Mouse (Mus musculus) hindbrain, embryonic 10.5 days (tissue): ENCODE measurements at regions not wholly inside any gene's neighbourhood (a gene's known extent, or its start where the extent isn't known, plus 50 kb on each side); places are given as distances from the start of the nearest gene placed in this dataset.

ENCODE experiments used
- DNase-seq: peaks from one replicate; pipeline ENCODE4 v3.0.0-alpha.2; 2017; ENCODE audit warnings: low spot score
- H3K27ac ChIP-seq: fragments of 300-500 bp; sonication (generic); 2 replicates; pipeline ENCODE4 v1.5.1; 2016; ENCODE audit warnings: mild to moderate bottlenecking, moderate library complexity
- H3K27me3 ChIP-seq: fragments of 300-500 bp; sonication (generic); 2 replicates; pipeline ENCODE4 v1.6.1; 2016; ENCODE audit warnings: mild to moderate bottlenecking; ENCODE audit not compliant: poor library complexity, insufficient read depth, severe bottlenecking
- H3K36me3 ChIP-seq: fragments of 300-500 bp; sonication (generic); 2 replicates; pipeline ENCODE4 v1.6.1; 2016; ENCODE audit warnings: mild to moderate bottlenecking, moderate library complexity
- H3K4me1 ChIP-seq: fragments of 300-500 bp; sonication (generic); replicated peaks from 2 replicates; pipeline ENCODE4 v1.6.1; 2016; ENCODE audit warnings: mild to moderate bottlenecking
- H3K4me3 ChIP-seq: fragments of 300-500 bp; sonication (generic); 2 replicates; pipeline ENCODE4 v1.5.1; 2016; ENCODE audit warnings: mild to moderate bottlenecking, moderate library complexity
- H3K9me3 ChIP-seq: fragments of 300-500 bp; sonication (generic); 2 replicates; pipeline ENCODE4 v1.6.1; 2016; ENCODE audit warnings: mild to moderate bottlenecking, moderate library complexity
- WGBS: fragments of 180-500 bp; shearing (Covaris S2); methylation state at CpG from one replicate; pipeline ENCODE4 v1.1.7; 2016; 5-methylcytosine and 5-hydroxymethylcytosine counted together

DNA sequence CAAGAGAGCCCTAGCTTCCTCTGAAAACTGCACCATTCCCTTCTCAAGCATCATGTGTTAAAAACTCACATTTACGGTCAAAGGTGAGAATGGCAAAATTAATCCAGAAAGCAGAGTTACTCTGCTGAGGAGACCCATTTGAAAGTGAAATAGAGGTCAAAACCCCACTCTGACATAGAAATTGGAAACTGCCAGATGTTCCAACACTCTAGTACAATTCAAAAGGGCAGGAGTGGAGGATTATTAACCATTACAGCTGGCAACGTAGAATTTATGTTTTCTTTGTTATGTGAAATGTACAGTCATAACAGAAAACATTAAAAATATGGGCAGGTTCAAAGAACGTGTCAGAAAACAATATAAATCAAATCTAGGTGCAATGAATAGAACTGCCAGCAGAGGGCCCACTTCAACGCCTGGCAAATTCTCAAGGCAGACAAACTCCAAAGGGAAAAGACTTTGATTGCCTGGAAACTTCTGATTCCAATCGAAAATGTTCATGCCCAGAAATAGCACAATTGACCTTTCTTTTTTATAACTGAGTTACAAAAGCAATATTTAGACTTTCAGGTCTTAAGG lies 54.2 kb upstream of the Rfpl4b start:
- 28% methylated on average over 5 of the region's 5 CpGs for WGBS
- H3K4me3 ChIP-seq, result no peak overlapping the region
- no peaks in the 10 kb centered on the region for H3K36me3 ChIP-seq
- no peaks in the 10 kb centered on the region for H3K9me3 ChIP-seq
- no peaks in the 10 kb centered on the region; the same call in 1 of the 2 replicates for H3K4me1 ChIP-seq
- peak; percentile 44 for DNase-seq
- H3K27me3 ChIP-seq, result no peaks in the 10 kb centered on the region
- no peak overlapping the region for H3K27ac ChIP-seq

DNA sequence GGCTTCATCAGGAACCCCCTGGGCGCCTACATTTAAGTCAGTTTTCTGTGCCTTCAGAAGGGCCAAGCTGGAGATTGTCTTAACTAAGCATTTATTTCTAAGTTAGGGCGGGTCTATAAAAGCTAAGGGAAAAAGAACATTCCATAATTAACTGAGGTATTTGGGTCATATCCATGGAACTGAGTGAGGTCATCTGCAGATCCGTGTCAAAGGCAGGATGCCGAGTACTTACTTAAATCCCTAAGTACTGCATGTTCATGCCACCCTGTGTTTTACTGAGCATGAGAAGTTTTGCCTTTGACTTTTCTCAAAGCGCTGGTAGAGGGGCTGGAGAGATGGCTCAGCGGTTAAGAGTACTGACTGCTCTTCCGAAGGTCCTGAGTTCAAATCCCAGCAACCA lies 57.7 kb upstream of the Rfpl4b start:
- Histone ChIP-seq H3K4me3 (no peak overlapping the region), H3K4me1 (peaks cover 5% of the 10 kb centered on the region), H3K9me3 (no peaks in the 10 kb centered on the region), H3K27me3 (no peaks in the 10 kb centered on the region), H3K36me3 (no peaks in the 10 kb centered on the region), H3K27ac (no peak overlapping the region)
- 92% methylated on average over 7 of the region's 7 CpGs for WGBS
- DNase-seq, result no peak

DNA sequence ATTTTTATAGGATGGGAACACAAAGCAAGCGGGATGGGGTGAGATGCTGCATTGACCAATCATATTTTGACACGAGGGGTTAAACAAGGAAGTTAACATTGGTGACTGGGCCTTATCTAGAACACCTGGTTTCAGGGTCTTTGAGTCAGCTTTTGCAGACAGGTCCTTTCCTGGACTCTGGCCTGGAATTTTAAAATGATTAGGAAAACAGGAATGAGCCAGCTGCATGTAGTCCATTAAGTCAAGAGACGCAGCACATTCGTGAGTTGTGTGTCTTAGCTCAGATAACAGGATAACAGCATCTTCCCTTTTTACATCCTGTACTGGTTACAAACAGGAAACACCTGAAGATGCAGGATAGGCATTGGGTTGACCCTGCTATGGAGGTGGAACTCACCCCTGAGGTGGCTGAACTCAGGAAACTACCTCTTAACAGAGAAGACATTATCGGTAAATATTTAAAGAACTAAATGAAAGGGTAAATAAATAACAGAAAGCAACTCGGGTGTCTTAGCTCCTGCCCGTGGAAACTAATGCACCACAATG lies 59.1 kb upstream of the Rfpl4b start:
- Histone ChIP-seq H3K4me3 (no peak overlapping the region), H3K27me3 (no peaks in the 10 kb centered on the region), H3K27ac (no peak overlapping the region), H3K36me3 (no peaks in the 10 kb centered on the region), H3K9me3 (no peaks in the 10 kb centered on the region), H3K4me1 (peaks cover 10% of the 10 kb centered on the region)
- DNase-seq, result no peak
- 86% methylated on average over 7 of the region's 7 CpGs for WGBS

DNA sequence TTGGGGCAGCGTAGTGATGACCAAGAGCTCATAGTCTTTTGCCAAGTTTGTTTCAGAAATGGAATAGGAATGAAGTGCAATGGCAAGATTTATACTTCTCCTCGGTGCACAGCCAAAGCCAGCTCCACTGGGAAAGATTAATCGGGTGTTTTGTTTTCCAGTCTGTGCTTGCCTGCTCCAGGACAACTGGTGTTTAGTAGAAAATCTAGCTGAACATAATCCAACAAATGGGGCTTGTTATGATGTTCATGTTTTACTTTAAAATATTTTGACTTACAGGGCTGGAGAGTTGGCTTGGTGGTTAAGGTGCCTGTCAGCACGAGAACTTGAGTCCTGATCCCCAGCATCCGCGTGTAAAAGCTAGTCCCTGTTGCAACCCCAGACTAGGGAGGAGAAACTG lies 60.6 kb upstream of the Rfpl4b start:
- Histone ChIP-seq H3K36me3 (no peaks in the 10 kb centered on the region), H3K4me1 (peaks cover 10% of the 10 kb centered on the region), H3K27me3 (no peaks in the 10 kb centered on the region), H3K27ac (no peak overlapping the region), H3K9me3 (no peaks in the 10 kb centered on the region), H3K4me3 (no peak overlapping the region)
- 94% methylated on average over 6 of the region's 6 CpGs for WGBS
- DNase-seq, result no peak

DNA sequence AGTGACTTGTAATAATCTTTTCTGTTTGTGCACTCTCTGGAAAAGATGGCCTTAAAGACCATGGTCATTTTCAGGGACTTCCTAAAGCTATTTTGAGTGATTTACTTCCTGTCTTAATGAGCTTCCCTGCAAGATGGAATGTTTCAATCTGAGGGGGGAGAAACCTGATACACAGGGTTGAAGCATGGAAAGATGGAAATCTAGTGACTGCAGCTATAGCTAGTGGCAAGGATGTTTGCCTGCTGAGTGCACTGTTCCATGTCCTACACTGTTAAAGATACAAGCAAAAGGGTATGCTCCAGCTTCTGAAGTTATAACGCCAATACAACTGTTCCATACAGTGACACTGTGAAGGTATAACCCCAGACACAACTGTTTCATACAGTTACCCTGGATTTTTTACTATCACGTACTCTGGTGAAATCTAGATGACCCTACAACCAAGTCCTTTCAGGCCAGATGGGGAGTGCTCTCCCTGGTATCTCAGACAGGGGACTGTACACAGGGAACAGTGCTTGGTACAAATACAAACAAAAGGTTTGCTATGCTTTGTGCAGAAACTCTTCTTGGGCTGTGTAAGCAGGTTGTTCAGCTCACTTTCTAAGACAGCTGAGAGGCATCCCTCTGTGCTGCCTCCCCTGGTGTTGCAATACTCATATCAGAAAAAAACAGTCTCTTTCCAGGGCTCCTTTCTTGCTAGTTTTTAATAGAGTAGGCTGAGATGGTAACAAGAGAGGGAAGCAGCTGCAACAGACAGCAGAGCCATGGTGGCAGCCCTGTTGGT lies 62.4 kb upstream of the Rfpl4b start:
- 87% methylated on average over 2 of the region's 2 CpGs for WGBS
- DNase-seq, result no peak
- no peaks in the 10 kb centered on the region for H3K36me3 ChIP-seq
- H3K4me3 ChIP-seq, result no peak overlapping the region
- H3K4me1 ChIP-seq, result peaks cover 10% of the 10 kb centered on the region
- H3K27me3 ChIP-seq, result no peaks in the 10 kb centered on the region
- no peaks in the 10 kb centered on the region for H3K9me3 ChIP-seq
- peak overlapping the region; percentile 50; the same call in 1 of the 2 replicates for H3K27ac ChIP-seq

DNA sequence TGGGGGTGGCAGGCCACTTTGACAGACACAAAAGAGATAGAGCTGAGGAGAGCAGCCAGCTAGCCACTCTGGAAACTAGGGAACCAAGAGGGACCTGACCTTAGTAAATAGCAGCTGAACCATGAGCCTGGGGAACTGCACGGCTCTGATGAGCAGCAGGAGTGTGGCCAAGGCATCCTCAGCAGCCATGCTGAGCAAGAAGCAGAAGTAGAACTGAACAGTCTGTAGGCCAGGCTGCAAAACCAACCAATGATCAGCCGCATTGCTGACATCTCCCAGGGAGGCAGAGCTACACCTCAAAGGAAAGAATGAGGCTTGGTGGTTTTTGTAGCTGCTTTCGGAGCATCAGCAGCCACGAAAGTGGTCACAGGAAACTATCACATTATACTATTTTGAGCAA lies 63.1 kb upstream of the Rfpl4b start:
- Histone ChIP-seq H3K27ac (peak overlapping the region; percentile 50), H3K4me3 (no peak overlapping the region), H3K9me3 (no peaks in the 10 kb centered on the region), H3K4me1 (peaks cover 10% of the 10 kb centered on the region), H3K27me3 (no peaks in the 10 kb centered on the region), H3K36me3 (no peaks in the 10 kb centered on the region)
- no peak for DNase-seq
- WGBS, result 68% methylated on average over 4 of the region's 4 CpGs

DNA sequence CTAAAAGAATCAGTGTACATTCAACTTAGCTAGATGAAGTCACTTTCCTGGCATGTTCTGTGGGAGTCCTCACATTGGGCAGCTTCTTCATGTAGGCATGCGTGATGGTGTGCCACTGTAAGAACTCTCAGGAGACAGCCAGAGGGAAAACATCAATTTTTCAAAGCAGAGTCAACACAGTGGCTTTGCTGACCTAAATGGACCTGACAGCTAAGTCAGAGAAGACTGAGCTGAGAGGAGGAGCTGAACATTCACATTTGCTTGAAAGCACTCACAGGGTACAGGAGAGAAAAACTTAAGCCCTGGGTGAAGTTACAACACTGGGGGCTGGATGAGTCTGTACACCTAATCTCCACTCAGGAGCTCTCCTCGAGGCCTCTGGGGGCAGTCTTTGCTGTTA lies 64.9 kb upstream of the Rfpl4b start:
- DNase-seq, result no peak
- no peaks in the 10 kb centered on the region for H3K27me3 ChIP-seq
- no peaks in the 10 kb centered on the region for H3K9me3 ChIP-seq
- 63% methylated on average over 2 of the region's 2 CpGs for WGBS
- peaks cover 10% of the 10 kb centered on the region for H3K4me1 ChIP-seq
- no peak overlapping the region for H3K27ac ChIP-seq
- H3K4me3 ChIP-seq, result no peak overlapping the region
- H3K36me3 ChIP-seq, result no peaks in the 10 kb centered on the region

DNA sequence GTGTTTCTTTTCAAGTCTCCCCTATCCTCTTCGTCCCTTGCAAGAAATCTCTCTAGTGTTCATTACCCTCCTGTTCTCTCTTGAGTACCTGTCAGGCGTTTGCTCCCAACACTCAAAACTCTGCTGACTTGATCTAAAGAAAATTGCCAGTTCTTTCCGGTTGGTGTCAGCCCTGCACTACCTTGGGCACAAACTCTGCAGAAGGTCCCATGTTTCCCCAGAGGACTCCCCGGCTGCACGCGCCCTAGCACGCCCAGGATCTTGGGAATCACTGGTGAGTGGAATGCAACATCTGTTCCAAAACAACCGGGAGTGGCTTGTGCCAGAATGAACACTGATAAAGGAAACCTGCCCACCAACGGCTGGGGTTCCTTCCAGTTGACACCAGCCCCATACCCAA lies 66.3 kb upstream of the Rfpl4b start:
- H3K36me3 ChIP-seq, result no peaks in the 10 kb centered on the region
- DNase-seq, result no peak
- H3K9me3 ChIP-seq, result no peaks in the 10 kb centered on the region
- H3K4me1 ChIP-seq, result peaks cover 10% of the 10 kb centered on the region
- 93% methylated on average over 9 of the region's 9 CpGs for WGBS
- no peak overlapping the region for H3K4me3 ChIP-seq
- H3K27me3 ChIP-seq, result no peaks in the 10 kb centered on the region
- no peak overlapping the region for H3K27ac ChIP-seq

DNA sequence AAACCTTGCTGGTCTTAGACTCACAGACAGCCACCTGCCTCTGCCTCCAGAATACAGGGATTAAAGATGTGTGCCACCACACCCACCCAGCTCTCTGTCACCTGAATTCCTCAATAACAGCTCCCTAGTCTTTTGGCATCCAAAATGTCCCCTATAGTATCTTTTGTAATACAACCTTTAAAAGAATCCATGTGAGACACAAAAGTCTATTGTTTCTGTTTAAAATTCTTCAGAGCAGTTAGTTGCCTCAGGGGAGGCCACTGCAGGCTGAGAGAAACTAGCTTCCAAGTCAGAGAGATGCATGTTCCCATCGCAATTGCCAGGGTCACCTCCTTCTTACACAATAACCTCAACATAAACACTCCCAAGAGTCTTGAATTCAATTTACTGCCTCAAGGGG lies 70.6 kb upstream of the Lama4 start:
- H3K27me3 ChIP-seq, result no peaks in the 10 kb centered on the region

DNA sequence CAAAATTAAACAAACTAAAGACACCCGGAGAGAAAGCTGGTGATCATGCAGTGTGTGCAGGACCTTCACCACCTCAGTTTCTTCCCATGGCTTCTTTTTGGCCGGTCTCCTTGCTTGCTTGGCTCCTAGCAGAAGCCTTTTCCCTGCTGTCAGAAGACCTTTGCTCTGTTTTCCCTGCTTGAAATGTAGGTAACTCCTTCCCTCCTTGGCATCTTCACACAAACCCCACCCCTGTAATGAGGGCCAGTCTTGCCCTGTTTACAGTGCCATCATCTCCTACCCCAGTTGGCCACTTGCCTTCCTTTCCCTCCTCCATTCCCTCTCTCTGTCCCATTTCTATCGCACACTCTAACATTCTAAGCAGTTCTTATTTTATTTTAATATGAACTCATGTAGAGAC lies 69.7 kb upstream of the Lama4 start:
- 89% methylated on average over 3 of the region's 3 CpGs for WGBS
- Histone ChIP-seq H3K9me3 (no peaks in the 10 kb centered on the region), H3K4me3 (no peak overlapping the region), H3K4me1 (no peaks in the 10 kb centered on the region), H3K27ac (no peak overlapping the region), H3K27me3 (no peaks in the 10 kb centered on the region), H3K36me3 (no peaks in the 10 kb centered on the region)
- DNase-seq, result no peak

More for the DNA sequence above, 70.6 kb upstream of the Lama4 start:
- Histone ChIP-seq H3K9me3 (no peaks in the 10 kb centered on the region), H3K4me3 (no peak overlapping the region), H3K4me1 (no peaks in the 10 kb centered on the region), H3K36me3 (no peaks in the 10 kb centered on the region), H3K27ac (no peak overlapping the region)
- 39% methylated on average over 1 of the region's 1 CpGs for WGBS
- DNase-seq, result no peak

DNA sequence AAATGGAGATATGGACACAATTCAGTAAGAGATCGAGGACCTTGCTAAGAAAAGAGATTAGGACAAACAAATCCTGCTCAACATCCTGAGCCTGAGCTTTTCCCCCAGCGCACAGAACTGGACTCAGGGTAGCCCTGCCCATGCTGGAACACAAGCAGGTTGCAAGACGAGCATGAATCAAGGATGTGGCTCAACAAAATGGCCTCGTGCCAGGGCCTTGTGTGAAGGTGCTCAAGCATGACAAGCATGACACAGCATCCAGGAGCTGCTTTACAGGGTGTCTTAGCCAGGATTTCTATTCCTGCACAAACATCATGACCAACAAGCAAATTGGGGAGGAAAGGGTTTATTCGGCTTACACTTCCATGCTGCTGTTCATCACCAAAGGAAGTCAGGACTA lies 67.7 kb upstream of the Lama4 start:
- Histone ChIP-seq H3K36me3 (no peaks in the 10 kb centered on the region), H3K27me3 (no peaks in the 10 kb centered on the region), H3K9me3 (no peaks in the 10 kb centered on the region), H3K4me1 (no peaks in the 10 kb centered on the region), H3K4me3 (no peak overlapping the region), H3K27ac (no peak overlapping the region)
- DNase-seq, result no peak
- WGBS, result 76% methylated on average over 5 of the region's 5 CpGs

DNA sequence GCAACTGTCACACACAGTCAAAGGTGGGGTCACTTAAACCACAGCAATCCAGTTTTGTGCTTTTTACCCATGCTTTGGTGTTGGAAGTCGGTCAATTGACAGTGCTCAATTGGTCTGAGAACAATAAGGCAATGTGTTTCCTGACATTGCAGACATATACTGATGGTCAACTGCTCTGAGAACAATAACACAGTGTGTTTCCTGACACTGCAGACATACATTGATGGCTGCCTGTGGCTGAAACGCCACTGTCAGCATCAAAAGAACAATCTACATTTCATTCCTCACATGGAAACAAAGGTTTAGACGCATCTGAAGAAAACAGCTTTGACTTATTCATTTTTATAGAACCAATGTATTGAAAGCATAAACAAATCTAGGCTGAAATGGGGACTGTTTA lies 59.2 kb upstream of the Lama4 start:
- H3K4me1 ChIP-seq, result peaks cover 4% of the 10 kb centered on the region; the same call in 1 of the 2 replicates
- 24% methylated on average over 3 of the region's 3 CpGs for WGBS
- H3K27me3 ChIP-seq, result no peaks in the 10 kb centered on the region
- no peaks in the 10 kb centered on the region for H3K9me3 ChIP-seq
- DNase-seq, result no peak
- H3K36me3 ChIP-seq, result no peaks in the 10 kb centered on the region
- no peak overlapping the region for H3K4me3 ChIP-seq
- no peak overlapping the region for H3K27ac ChIP-seq

DNA sequence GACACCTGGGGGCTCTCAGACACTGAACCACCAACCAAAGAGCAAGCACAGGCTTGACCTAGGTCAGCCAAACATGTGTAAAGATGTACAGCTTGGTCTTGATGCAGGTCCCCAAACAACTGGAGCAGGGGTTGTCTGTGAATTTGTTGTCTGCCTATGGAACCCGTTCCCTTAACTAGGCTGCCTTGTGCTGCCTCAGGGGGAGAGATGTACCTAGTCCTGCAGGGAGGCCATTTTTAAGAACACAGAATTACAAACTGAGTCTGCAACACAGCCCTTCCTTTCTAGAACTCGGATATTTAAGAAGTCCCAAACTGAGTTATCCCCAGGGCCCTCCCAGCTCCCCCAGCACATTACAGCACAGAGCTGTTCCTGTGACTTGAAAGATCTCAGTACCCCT lies 57.5 kb upstream of the Lama4 start:
- Histone ChIP-seq H3K4me3 (no peak overlapping the region), H3K27me3 (no peaks in the 10 kb centered on the region), H3K36me3 (no peaks in the 10 kb centered on the region), H3K4me1 (peaks cover 4% of the 10 kb centered on the region; the same call in 1 of the 2 replicates), H3K9me3 (no peaks in the 10 kb centered on the region), H3K27ac (peak overlapping the region; percentile 35; the same call in 1 of the 2 replicates)
- DNase-seq, result no peak
- 78% methylated on average over 2 of the region's 2 CpGs for WGBS
